Mouse (Mus musculus): ENCODE results near the gene Cep72. TPM values are rescaled to one million over a fixed set of nuclear protein-coding genes. Genes with fewer than 3 reads are reported as not detected.

The Cep72 gene
- polyA plus RNA-seq (2014; fragmentation: Illumina TruSeq; extraction: RNeasy Lipid Tissue Mini Kit (QIAGEN cat#74804); ENCODE audit: low read depth, low replicate concordance), result 6.2 TPM

DNA sequence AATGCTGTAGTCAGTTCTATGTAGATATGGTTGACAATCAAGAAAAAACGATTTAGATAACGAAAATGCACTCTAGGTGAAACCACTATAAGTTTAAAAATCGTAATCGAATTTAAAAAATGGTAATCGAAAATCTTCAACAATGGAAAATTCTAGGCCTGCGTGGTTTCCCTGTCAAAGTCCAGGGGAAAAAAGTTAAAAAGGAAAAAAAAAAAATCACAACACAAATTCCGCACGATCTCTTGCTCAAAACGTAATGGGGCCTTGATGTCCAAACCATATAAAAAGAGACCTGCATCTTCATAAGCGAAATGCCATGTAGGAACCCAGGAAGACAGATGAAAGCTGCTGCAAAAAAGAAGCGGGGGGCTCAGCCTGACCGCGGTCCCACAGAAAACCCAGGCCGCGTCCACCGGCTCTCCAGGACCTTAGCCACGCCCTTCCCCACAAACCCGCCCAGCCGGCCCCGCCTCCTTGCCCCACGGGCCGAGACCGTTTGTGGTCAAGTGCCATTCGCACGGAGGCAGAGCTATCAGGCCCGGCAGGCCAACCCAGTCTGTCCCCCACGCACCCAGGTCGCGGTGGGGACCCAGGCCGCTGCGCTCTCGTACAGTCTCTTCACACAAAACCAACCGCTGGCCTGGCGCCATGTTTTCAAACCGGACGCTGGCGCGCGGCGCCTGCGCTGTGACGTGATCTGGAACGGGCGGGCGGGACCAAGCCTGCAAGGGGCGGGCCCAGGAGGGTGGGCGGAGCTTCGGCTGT, at the start of gene Cep72:
Gene Cep72 (minus strand): TSS at position 687 of the 765 bp plus-strand sequence.

DNA sequence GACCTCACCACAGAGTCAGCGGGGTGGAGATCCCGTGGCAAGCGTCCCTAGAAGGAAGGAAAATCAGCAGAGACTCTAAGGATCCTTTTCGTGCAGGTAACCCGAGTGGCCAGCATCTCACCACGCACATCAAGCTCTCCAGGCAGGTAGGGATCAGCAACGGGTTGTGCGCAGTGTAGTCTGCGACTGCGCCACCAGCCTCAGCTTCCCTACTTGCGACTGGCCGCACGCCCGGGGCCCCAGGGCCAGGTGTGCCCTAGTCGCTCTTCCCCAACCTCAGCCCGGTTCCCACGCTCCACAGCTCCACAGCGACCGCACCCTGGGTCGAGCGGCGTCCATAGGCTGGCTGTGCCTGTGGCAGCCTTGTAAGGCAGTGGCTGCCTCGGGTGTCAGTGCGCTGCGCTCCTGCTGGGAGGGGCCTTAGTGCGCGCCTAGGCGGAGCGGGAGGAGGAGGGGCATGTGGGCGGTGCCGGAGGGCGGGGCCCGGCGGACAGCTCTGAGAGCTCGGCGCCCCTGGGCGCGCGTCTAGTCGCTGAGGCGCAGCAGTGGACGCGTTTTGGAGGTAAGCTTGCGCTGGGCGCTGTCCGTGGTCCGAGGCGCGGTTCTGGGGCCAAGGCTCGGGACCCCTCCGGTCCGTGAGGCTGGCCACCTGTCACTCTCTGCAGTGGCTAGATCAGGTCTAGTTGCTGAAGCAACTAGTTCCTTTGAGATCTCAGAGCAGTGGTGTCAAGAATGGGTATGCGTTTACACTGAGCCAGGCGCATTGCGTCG, 53.0 kb downstream of the Cep72 start, which contains the start of gene Tppp:
Gene Tppp (plus strand): TSS at position 460 of the 771 bp plus-strand sequence.

Other genes with a start within 250 kb of the Cep72 start
- gene Nkd2, start 214.7 kb downstream of the Cep72 start, polyA plus RNA-seq (2014; fragmentation: Illumina TruSeq; extraction: RNeasy Lipid Tissue Mini Kit (QIAGEN cat#74804); ENCODE audit: low read depth, low replicate concordance), result 3.4 TPM
- gene Trip13, start 124.5 kb downstream of the Cep72 start, polyA plus RNA-seq (2014; fragmentation: Illumina TruSeq; extraction: RNeasy Lipid Tissue Mini Kit (QIAGEN cat#74804); ENCODE audit: low read depth, low replicate concordance), result 1.2 TPM
- 31.8 TPM for gene Brd9, start 124.5 kb downstream of the Cep72 start, polyA plus RNA-seq (2014; fragmentation: Illumina TruSeq; extraction: RNeasy Lipid Tissue Mini Kit (QIAGEN cat#74804); ENCODE audit: low read depth, low replicate concordance)
- 0.71 TPM for gene Zdhhc11, start 98.4 kb downstream of the Cep72 start, polyA plus RNA-seq (2014; fragmentation: Illumina TruSeq; extraction: RNeasy Lipid Tissue Mini Kit (QIAGEN cat#74804); ENCODE audit: low read depth, low replicate concordance)
- gene Tppp, start 52.9 kb downstream of the Cep72 start, polyA plus RNA-seq (2014; fragmentation: Illumina TruSeq; extraction: RNeasy Lipid Tissue Mini Kit (QIAGEN cat#74804); ENCODE audit: low read depth, low replicate concordance), result 16.3 TPM
- 5.0 TPM for gene Slc9a3, start 59.2 kb upstream of the Cep72 start, polyA plus RNA-seq (2014; fragmentation: Illumina TruSeq; extraction: RNeasy Lipid Tissue Mini Kit (QIAGEN cat#74804); ENCODE audit: low read depth, low replicate concordance)
- 26.5 TPM for gene Exoc3, start 146.4 kb upstream of the Cep72 start, polyA plus RNA-seq (2014; fragmentation: Illumina TruSeq; extraction: RNeasy Lipid Tissue Mini Kit (QIAGEN cat#74804); ENCODE audit: low read depth, low replicate concordance)
- 0.20 TPM for gene Ahrr, start 230.0 kb upstream of the Cep72 start, polyA plus RNA-seq (2014; fragmentation: Illumina TruSeq; extraction: RNeasy Lipid Tissue Mini Kit (QIAGEN cat#74804); ENCODE audit: low read depth, low replicate concordance)